Mouse (Mus musculus) liver, embryonic 14.5 days (tissue): Measurements from ENCODE around the gene Apol10b.

ENCODE experiments used
- CTCF ChIP-seq: IDR thresholded peaks from 2 replicates; pipeline ENCODE4 v1.5.1; 2016; ENCODE audit warnings: antibody characterized with exemption, low read depth, control low read depth
- EP300 ChIP-seq: IDR thresholded peaks from 2 replicates; pipeline ENCODE4 v1.6.1; 2016; ENCODE audit warnings: antibody characterized with exemption, low read depth

- TF ChIP-seq EP300 (no peak), CTCF (no peak)
Measured at GRCm38 (mm10) chr15:77561792-77562191, 34.1 kb downstream of the Apol10b start, which contains the start of gene 1700025B11Rik.
